Mouse (Mus musculus) midbrain, embryonic 13.5 days (tissue): ENCODE data around the gene Fam117a. TPM values are rescaled to one million over a fixed set of nuclear protein-coding genes. Genes with fewer than 3 reads are reported as not detected.
A peak's percentile ranks its signal among the peaks of the same experiment; 100 is the strongest.

Source experiments
- ATAC-seq: fragments of 200-750 bp; cut with Nextera tagmentation; 2 replicates; pipeline ENCODE4 v1.8.0; 2017; ENCODE audit warnings: mild to moderate bottlenecking, moderate TSS enrichment, moderate library complexity
- H3K27ac ChIP-seq: fragments of 300-500 bp; sonication (generic); 2 replicates; pipeline ENCODE4 v1.5.1; 2015; ENCODE audit warnings: inconsistent platforms, mild to moderate bottlenecking, moderate library complexity
- H3K27me3 ChIP-seq: fragments of 300-500 bp; sonication (generic); 2 replicates; pipeline ENCODE4 v1.6.1; 2015; ENCODE audit warnings: mild to moderate bottlenecking, inconsistent platforms
- H3K36me3 ChIP-seq: fragments of 300-500 bp; sonication (generic); 2 replicates; pipeline ENCODE4 v1.6.1; 2015; ENCODE audit warnings: mild to moderate bottlenecking, inconsistent platforms
- H3K4me1 ChIP-seq: fragments of 300-500 bp; sonication (generic); replicated peaks from 2 replicates; pipeline ENCODE4 v1.6.1; 2015; ENCODE audit warnings: inconsistent platforms
- H3K4me2 ChIP-seq: fragments of 300-500 bp; sonication (generic); replicated peaks from 2 replicates; pipeline ENCODE4 v1.6.1; 2015; ENCODE audit warnings: moderate library complexity, mild to moderate bottlenecking, inconsistent platforms
- H3K4me3 ChIP-seq: fragments of 300-500 bp; sonication (generic); replicated peaks from 2 replicates; pipeline ENCODE4 v1.5.1; 2015; ENCODE audit warnings: mild to moderate bottlenecking, inconsistent platforms
- H3K9ac ChIP-seq: fragments of 300-500 bp; sonication (generic); replicated peaks from 2 replicates; pipeline ENCODE4 v1.6.1; 2015; ENCODE audit warnings: mild to moderate bottlenecking, inconsistent platforms
- H3K9me3 ChIP-seq: fragments of 300-500 bp; sonication (generic); 2 replicates; pipeline ENCODE4 v1.6.1; 2016; ENCODE audit warnings: mild to moderate bottlenecking, inconsistent platforms
- WGBS: fragments of 180-500 bp; shearing (Covaris S2); methylation state at CpG from one replicate; pipeline ENCODE4 v1.1.7; 2015; 5-methylcytosine and 5-hydroxymethylcytosine counted together
- polyA plus RNA-seq: library from polyadenylated mRNA; unstranded; fragments of >200 nt; fragmentation: Nextera tagmentation; extraction: Ambion mirVana; gene quantifications from 2 replicates; pipeline ENCODE4 v1.2.1, GENCODE M21; 2015

Gene Fam117a
- polyA plus RNA-seq, 1 experiment from 2014 or later = 2.8 TPM

DNA sequence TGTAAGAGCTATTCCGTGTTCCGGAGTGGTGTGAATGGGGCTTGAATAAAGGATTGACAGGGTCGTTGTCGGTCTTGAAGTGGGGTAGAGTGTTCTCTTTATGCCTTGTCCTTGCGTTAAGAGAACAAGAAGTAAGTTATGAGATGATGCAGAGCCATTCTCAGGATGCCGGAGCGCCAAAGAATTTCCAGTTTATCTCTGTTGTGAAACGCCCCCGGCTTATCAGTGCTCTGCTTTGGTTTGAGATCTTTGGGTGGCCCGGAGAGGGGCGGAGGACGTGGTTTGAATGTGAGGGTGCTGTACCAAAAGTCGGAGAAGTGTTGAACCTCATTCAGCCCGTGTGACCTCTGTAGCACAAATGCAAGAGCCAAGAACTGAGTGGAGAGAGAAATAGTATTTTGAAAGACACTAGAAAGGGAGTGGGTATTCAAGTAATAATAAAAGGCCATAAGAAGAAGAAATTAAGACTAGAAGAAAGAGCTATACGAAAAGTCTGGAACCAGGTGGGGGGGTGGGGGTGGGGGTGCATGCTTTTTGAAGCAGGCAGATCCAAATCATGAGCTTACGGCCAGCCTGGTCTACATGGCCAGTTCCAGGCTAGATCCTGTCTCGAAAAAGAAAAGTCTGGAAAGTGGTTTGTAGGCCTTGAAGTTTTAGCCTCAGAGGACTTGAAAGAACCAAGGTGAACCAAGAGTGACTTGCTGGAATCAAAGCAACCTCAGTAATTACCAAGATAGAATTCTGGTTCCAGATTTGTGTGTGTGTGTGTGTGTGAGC lies 26.0 kb upstream of the Fam117a start:
- no peaks in the 10 kb centered on the region for H3K9me3 ChIP-seq
- H3K36me3 ChIP-seq = peaks cover 4% of the 10 kb centered on the region
- peak overlapping the region; percentile 80 for H3K4me2 ChIP-seq
- H3K9ac ChIP-seq = peak overlapping the region; percentile 69
- WGBS = 6% methylated on average over 17 of the region's 17 CpGs
- H3K27me3 ChIP-seq = no peaks in the 10 kb centered on the region
- peak overlapping the region; percentile 77 for H3K27ac ChIP-seq
- H3K4me1 ChIP-seq = peaks cover 27% of the 10 kb centered on the region
- ATAC-seq = peak; percentile 14
- H3K4me3 ChIP-seq = peak overlapping the region; percentile 93

GRCm38 (mm10) chr11:95311425-95311807 lies 25.4 kb upstream of the Fam117a start:
- WGBS = 12% methylated on average over 5 of the region's 5 CpGs
- no peak for ATAC-seq
- Histone ChIP-seq H3K27ac (no peak overlapping the region), H3K36me3 (no peaks in the 10 kb centered on the region), H3K4me3 (peak overlapping the region; percentile 93), H3K4me2 (peak overlapping the region; percentile 80), H3K9ac (peak overlapping the region; percentile 69; the same call in 1 of the 2 replicates), H3K27me3 (no peaks in the 10 kb centered on the region), H3K9me3 (no peaks in the 10 kb centered on the region), H3K4me1 (peaks cover 27% of the 10 kb centered on the region)

DNA sequence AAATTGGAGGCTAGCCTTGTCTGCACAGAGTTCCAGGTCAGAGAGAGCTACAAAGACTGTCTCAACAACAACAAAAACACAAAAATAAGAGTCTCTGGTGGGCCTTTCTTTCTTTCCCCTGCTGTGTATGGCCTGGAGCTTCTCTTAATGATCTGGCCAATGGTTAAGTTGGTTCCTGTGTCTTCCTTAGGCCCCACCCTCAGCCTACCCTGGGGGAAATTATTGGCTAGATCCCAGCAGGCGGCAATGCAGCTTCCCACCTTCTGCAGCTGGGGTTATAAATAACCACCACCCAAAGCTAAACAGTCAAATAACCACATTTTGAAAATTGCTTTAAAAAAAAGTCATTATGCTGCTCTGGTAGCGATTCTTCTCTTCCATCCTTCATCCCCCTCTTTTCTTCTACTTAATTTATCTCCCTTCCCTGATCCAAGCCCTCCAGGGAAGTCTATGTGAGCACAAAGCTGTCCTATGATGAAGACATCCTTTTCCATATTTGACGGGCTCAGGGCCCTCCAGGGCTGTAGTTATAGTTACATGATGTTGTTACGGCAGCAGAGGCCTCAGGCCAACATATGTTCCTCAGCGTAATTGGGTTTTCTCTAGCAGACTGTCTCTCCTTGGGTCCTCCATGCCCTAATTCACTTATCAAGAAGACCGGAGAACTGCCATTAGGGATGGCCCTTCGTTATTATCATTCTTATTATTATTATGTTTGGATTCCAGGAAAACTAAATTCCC lies 21.4 kb upstream of the Fam117a start:
- Histone ChIP-seq H3K27ac (no peak overlapping the region), H3K27me3 (no peaks in the 10 kb centered on the region), H3K36me3 (no peaks in the 10 kb centered on the region), H3K9ac (no peak overlapping the region), H3K9me3 (no peaks in the 10 kb centered on the region), H3K4me1 (peaks cover 11% of the 10 kb centered on the region), H3K4me2 (no peak overlapping the region), H3K4me3 (no peak overlapping the region)
- WGBS = 78% methylated on average over 7 of the region's 7 CpGs
- ATAC-seq = no peak

DNA sequence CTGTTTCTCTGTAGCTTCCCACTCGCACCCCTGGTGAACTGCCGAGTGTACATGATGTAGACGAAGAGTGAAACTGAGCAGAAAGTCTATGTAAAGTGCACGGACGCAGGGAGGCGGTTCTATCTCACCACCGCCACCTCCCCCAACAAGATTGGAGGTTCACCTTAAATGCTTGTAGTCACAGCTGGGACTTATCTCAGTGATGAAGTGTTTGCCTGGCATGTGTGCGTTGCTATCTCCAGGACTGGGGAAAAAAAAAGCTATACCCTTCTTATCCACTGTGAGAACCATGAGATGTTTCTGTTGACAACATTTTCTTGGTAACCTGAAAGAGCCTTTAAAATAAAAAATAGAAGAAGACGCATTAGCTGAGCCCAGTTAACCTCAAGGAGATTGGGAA lies 18.7 kb upstream of the Fam117a start:
- Histone ChIP-seq H3K4me2 (no peak overlapping the region), H3K36me3 (no peaks in the 10 kb centered on the region), H3K9ac (no peak overlapping the region), H3K9me3 (no peaks in the 10 kb centered on the region), H3K4me3 (no peak overlapping the region), H3K27me3 (no peaks in the 10 kb centered on the region), H3K27ac (no peak overlapping the region), H3K4me1 (no peaks in the 10 kb centered on the region)
- 91% methylated on average over 9 of the region's 9 CpGs for WGBS
- no peak for ATAC-seq

DNA sequence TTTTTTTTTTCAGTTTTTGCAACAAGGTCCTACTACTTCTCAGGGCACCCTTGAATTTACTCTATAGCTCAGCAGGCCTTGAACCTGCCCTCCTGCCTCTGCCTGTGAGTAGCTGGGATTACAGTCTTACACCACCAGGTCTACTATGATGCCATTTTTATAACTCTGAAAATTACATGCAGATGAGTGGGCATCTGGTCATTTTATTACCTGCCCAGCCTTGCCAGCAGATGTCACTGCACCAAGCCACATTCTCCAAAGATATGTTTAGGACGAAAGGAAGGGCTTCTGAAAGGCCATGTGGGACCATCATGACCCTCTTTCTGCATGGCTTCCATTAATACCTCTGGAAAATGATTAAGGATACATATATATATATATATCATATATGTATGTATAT lies 17.3 kb upstream of the Fam117a start:
- no peaks in the 10 kb centered on the region for H3K36me3 ChIP-seq
- H3K9ac ChIP-seq = no peak overlapping the region
- no peak for ATAC-seq
- 65% methylated on average over 1 of the region's 1 CpGs for WGBS
- H3K27me3 ChIP-seq = no peaks in the 10 kb centered on the region
- no peak overlapping the region for H3K27ac ChIP-seq
- H3K4me3 ChIP-seq = no peak overlapping the region
- H3K4me2 ChIP-seq = no peak overlapping the region
- no peaks in the 10 kb centered on the region for H3K9me3 ChIP-seq
- H3K4me1 ChIP-seq = no peaks in the 10 kb centered on the region

DNA sequence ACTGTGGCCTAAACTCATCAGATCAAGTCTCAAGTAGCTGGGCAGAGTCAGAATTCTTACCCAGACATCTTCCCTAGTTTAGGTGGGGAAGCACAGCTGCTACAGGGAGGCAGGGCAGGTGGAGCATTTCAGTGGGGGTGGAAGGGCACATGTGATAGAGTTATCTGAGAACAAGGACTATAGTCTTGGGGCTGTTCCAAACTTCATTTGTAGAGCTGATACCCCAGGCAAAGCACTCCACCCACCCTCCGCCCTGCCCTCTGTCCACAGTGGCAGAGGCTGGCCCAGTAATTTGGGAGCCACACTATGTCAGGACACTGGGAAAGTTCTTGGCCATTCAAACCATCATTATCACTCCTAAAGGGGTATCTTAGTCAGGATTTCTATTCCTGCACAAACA lies 16.8 kb upstream of the Fam117a start:
- Histone ChIP-seq H3K9me3 (no peaks in the 10 kb centered on the region), H3K27ac (no peak overlapping the region), H3K9ac (no peak overlapping the region), H3K36me3 (no peaks in the 10 kb centered on the region), H3K27me3 (no peaks in the 10 kb centered on the region), H3K4me3 (no peak overlapping the region), H3K4me2 (no peak overlapping the region), H3K4me1 (no peaks in the 10 kb centered on the region)
- no peak for ATAC-seq
- WGBS = 86% methylated on average over 1 of the region's 1 CpGs

- Histone ChIP-seq H3K36me3 (no peaks in the 10 kb centered on the region), H3K4me1 (no peaks in the 10 kb centered on the region), H3K9me3 (no peaks in the 10 kb centered on the region), H3K9ac (no peak overlapping the region), H3K4me3 (no peak overlapping the region), H3K27me3 (no peaks in the 10 kb centered on the region), H3K27ac (no peak overlapping the region), H3K4me2 (no peak overlapping the region)
- 70% methylated on average over 10 of the region's 10 CpGs for WGBS
- no peak for ATAC-seq
Measured at GRCm38 (mm10) chr11:95324181-95324580, 12.6 kb upstream of the Fam117a start.

GRCm38 (mm10) chr11:95325832-95326231 lies 11.0 kb upstream of the Fam117a start:
- Histone ChIP-seq H3K4me3 (no peak overlapping the region), H3K9me3 (no peaks in the 10 kb centered on the region), H3K27me3 (no peaks in the 10 kb centered on the region), H3K36me3 (no peaks in the 10 kb centered on the region), H3K9ac (no peak overlapping the region), H3K27ac (no peak overlapping the region), H3K4me1 (no peaks in the 10 kb centered on the region), H3K4me2 (no peak overlapping the region)
- WGBS = 93% methylated on average over 4 of the region's 4 CpGs
- ATAC-seq = no peak

DNA sequence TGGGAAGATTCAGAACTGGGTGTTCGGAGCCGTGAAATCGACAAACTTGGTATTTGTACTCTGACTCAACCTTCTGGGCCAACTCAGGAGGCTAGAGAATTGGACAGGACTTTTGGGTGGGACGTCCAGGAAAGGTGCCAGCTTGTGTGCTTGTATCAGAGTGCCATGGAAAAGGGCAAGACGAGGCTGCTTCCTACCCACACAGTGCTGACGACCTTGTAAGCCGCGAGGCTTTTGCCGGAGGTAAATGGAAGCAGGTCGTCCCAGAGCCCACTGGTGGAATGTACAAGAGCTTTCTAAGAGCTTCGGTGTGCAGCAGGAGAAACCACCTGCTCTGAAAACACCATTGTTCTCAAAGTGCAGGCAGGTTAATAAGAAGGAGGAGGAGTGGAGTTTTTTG lies 10.6 kb upstream of the Fam117a start:
- Histone ChIP-seq H3K9me3 (no peaks in the 10 kb centered on the region), H3K27ac (no peak overlapping the region), H3K27me3 (no peaks in the 10 kb centered on the region), H3K36me3 (no peaks in the 10 kb centered on the region), H3K9ac (no peak overlapping the region), H3K4me2 (no peak overlapping the region), H3K4me3 (no peak overlapping the region), H3K4me1 (no peaks in the 10 kb centered on the region)
- 80% methylated on average over 11 of the region's 11 CpGs for WGBS
- no peak for ATAC-seq

- Histone ChIP-seq H3K4me1 (no peaks in the 10 kb centered on the region), H3K9ac (no peak overlapping the region), H3K27me3 (no peaks in the 10 kb centered on the region), H3K27ac (no peak overlapping the region), H3K36me3 (no peaks in the 10 kb centered on the region), H3K4me3 (no peak overlapping the region), H3K4me2 (no peak overlapping the region), H3K9me3 (no peaks in the 10 kb centered on the region)
- ATAC-seq = no peak
- 85% methylated on average over 5 of the region's 5 CpGs for WGBS
Measured at GRCm38 (mm10) chr11:95328629-95329028, 8.2 kb upstream of the Fam117a start.

DNA sequence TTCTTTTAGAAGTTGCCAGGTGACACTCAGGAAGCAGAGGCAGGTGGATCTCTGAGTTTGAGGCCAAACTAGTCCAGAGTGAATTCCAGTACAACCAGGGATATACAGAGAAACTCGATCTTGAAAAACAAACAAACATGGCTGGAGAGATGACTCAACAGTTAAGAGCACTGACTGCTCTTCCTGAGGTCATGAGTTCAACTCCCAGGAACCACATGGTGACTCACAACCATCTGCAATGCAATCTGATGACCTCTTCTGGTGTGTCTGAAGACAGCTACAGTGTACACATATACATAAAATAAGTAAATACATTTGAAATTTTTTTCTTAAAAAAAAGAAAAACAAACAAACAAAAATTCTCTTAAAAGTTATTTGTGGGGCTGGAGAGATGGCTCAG lies 6.2 kb upstream of the Fam117a start:
- no peak overlapping the region for H3K4me3 ChIP-seq
- H3K4me1 ChIP-seq = no peaks in the 10 kb centered on the region
- no peak overlapping the region for H3K27ac ChIP-seq
- no peaks in the 10 kb centered on the region for H3K36me3 ChIP-seq
- ATAC-seq = no peak
- H3K9me3 ChIP-seq = no peaks in the 10 kb centered on the region
- WGBS = 75% methylated on average over 1 of the region's 1 CpGs
- no peak overlapping the region for H3K9ac ChIP-seq
- H3K4me2 ChIP-seq = no peak overlapping the region
- H3K27me3 ChIP-seq = 0 out of 2 replicates have a peak, but pooled peaks cover 6% of the 10 kb centered on the region

- Histone ChIP-seq H3K4me3 (no peak overlapping the region), H3K27ac (no peak overlapping the region), H3K9ac (no peak overlapping the region), H3K4me1 (peaks cover 11% of the 10 kb centered on the region), H3K4me2 (no peak overlapping the region), H3K9me3 (no peaks in the 10 kb centered on the region), H3K36me3 (no peaks in the 10 kb centered on the region), H3K27me3 (peaks cover 17% of the 10 kb centered on the region)
- ATAC-seq = no peak
- WGBS = 69% methylated on average over 4 of the region's 4 CpGs
Measured at GRCm38 (mm10) chr11:95333209-95333608, 3.6 kb upstream of the Fam117a start.
